Mouse (Mus musculus): ENCODE data around the gene Bsph2. TPM values are rescaled to one million over a fixed set of nuclear protein-coding genes. Genes with fewer than 3 reads are reported as not detected.

Bsph2 gene
- not detected in 2 replicates for total RNA-seq (2015; ENCODE audit: low replicate concordance)
- not detected in 2 replicates for total RNA-seq (2017; ENCODE audit: low replicate concordance)

- no peak for ATAC-seq (replicated peaks; ENCODE audit: low FRiP score, poor library complexity, severe bottlenecking)
Observed at GRCm38 (mm10) chr7:13570967-13571366, at the start of gene Bsph2. TSS of gene Bsph2 (minus strand) at chr7:13571067.

DNA sequence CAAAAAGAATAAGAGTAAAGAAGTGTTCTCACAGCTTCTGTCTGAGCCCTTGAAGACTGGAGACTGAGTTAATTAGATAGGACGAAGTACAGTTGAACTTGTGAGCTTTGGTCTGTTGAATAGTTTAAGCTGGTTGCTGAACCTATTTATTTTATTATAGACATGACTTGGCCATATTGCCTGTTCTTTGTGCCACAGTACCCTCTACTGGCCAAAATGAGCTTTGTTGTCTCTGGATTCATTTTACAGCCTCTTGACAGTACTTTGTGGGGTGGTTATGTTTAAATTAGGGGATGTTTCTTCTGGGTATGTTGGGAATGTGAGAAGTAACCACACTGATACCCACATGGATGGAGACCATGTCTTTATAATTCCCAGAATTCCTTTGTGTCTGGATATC lies 59.3 kb downstream of the Bsph2 start:
- ATAC-seq (replicated peaks; ENCODE audit: low FRiP score, poor library complexity, severe bottlenecking): no peak

Other genes starting within 250 kb of the Bsph2 start
- 0.96 and 6.1 TPM in 2 replicates for gene Pla2g4c, start 246.4 kb downstream of the Bsph2 start, total RNA-seq (2015; ENCODE audit: low replicate concordance)
- gene Pla2g4c, start 246.4 kb downstream of the Bsph2 start, total RNA-seq (2017; ENCODE audit: low replicate concordance): 5.0 and 8.9 TPM in 2 replicates
- gene Cabp5, start 172.9 kb downstream of the Bsph2 start, total RNA-seq (2015; ENCODE audit: low replicate concordance): not detected in 2 replicates
- 0.28 TPM in 1 of 2 replicates, not detected in the other for gene Cabp5, start 172.9 kb downstream of the Bsph2 start, total RNA-seq (2017; ENCODE audit: low replicate concordance)
- gene Bsph1, start 120.2 kb downstream of the Bsph2 start, total RNA-seq (2015; ENCODE audit: low replicate concordance): not detected in 2 replicates
- not detected in 2 replicates for gene Bsph1, start 120.2 kb downstream of the Bsph2 start, total RNA-seq (2017; ENCODE audit: low replicate concordance)
- not detected in 2 replicates for gene Sult2a5, start 52.9 kb upstream of the Bsph2 start, total RNA-seq (2015; ENCODE audit: low replicate concordance)
- gene Sult2a5, start 52.9 kb upstream of the Bsph2 start, total RNA-seq (2017; ENCODE audit: low replicate concordance): not detected in 2 replicates
- gene Sult2a2, start 162.4 kb upstream of the Bsph2 start, total RNA-seq (2015; ENCODE audit: low replicate concordance): not detected in 2 replicates
- not detected in 2 replicates for gene Sult2a2, start 162.4 kb upstream of the Bsph2 start, total RNA-seq (2017; ENCODE audit: low replicate concordance)